ENCODE assay signal across 1 mouse cellular context in the genomic region with DNA sequence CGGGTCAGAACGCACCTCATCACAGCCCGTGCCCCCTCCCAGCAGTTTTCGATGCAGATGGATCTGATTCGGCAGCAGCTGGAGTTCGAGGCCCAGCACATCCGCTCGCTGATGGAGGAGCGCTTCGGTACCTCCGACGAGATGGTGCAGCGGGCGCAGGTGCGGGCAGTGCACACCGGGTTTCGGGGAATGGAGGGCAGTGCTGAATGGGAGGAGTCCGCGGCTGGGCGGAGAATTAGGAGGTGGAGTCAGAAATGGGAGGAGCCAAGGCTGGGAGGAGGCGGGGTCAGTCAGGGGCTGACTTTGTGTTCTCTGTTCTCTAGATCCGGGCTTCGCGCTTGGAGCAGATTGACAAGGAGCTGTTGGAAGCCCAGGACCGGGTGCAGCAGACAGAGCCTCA.
TF ChIP-seq lines count a peak whose summit lies in the region.

No protein-coding gene starts in this region.

TF ChIP-seq in CH12.LX, 34 proteins besides CTCF, POLR2A, EP300 and RAD21:
- TF ChIP-seq MAFK (IDR thresholded peaks at IDR 0.05; ENCODE audit: insufficient replicate concordance, low read length) (no peak), NRF1 (IDR thresholded peaks at IDR 0.05; ENCODE audit: low read depth, low read length) (peak; percentile 49; the same call in 1 of the 2 replicates), ZMIZ1 (IDR thresholded peaks at IDR 0.05; ENCODE audit: low read depth, low read length) (no peak), SMC3 (IDR thresholded peaks at IDR 0.05; ENCODE audit: low read depth, low read length) (no peak), UBTF (IDR thresholded peaks at IDR 0.05; ENCODE audit: low read depth, low read length) (no peak), GABPA (IDR thresholded peaks at IDR 0.05; ENCODE audit: insufficient replicate concordance, low read depth, low read length) (no peak), BHLHE40 (IDR thresholded peaks at IDR 0.05; ENCODE audit: low read depth, low read length) (no peak), MAX (IDR thresholded peaks at IDR 0.05; ENCODE audit: low read length) (0 out of 2 replicates have a peak, but pooled peaks have one; percentile 26), MEF2A (IDR thresholded peaks at IDR 0.05; ENCODE audit: borderline replicate concordance, low read depth, low read length) (no peak), JUN (IDR thresholded peaks at IDR 0.05; ENCODE audit: insufficient read depth, low read depth, low read length) (no peak)
